Mouse (Mus musculus) T-helper 2 cell (primary cell): Measurements from ENCODE around the gene Pkp1.

Experiments
- in situ Hi-C: fragments of 300-600 bp; cut with MboI, MseI; formaldehyde crosslinking; loops from one replicate; pipeline ENCODE4 v1.15.1; 2025; ENCODE audit warnings: high pct_unique_total_duplicates

The Pkp1 gene

DNA sequence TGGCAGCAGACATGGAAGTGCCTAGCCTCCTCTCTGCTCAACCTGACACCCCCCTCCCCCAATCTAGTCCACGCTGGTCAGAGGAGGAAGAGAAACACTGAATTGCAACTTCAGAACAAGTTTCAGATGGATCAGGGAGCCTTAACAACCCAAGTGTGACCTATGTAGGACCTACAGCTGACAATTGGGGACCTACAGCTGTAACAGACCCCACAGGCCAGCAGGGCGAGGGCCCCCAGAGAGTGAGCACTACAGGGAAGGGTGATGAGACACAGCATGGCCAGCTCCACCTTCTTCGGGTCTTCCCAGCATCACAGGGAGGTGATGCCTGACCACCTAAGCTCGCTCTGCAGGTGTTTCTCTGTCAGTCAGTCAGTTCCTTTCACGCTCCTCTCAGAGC, 57.9 kb downstream of the Pkp1 start:
- in situ Hi-C loops: no loop called here

DNA sequence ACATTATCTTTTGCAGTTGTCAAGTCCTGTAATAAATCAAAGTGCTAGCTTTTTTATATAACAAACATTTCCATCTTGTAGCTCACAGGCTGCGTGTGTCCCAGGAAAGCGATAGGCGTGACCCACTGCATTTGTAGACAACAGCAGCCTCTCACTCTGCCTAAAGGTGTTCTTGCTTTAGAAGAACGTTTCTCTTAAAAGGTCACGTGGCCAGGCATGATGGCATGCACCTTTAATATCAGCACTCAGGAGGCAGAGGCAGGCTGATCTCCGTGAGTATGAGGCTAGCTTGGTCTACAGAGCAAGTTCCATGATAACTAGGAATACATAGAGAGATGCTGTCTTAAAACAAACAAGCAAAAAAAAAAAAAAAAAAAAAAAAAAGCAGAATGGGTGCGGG, 60.5 kb downstream of the Pkp1 start:
- in situ Hi-C loops: no loop called here

DNA sequence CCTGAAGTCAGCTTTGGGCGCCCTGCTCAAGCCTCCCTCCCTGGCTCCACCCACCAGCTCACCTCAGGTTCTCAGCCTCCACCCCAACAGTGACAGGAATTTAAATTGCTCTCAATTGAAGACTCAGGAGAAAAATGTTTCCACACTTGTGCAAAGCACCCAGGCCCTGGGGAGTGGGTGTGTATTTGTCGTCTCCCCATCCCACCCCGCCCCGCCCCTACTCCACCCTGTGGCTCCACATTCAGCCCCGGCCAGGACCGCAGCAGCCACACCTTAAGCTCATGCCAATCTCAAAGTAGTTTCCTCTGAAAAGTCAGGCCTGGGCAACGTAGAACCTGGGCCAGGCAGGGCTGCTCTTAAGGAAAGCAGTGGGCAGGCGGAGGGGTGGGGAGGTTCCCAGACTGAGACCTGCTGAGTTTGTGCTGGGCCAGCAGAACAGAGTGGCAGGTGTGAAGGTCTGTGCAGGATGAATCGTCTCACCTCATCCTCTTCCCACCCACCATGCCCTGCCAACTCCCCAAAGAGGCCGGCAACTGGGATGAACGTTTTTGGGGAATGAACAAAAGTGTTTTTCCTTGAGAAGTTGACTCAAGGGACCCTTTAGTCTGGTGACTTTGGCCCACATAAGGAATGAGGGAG, 61.8 kb downstream of the Pkp1 start:
- in situ Hi-C loops: no loop called here

DNA sequence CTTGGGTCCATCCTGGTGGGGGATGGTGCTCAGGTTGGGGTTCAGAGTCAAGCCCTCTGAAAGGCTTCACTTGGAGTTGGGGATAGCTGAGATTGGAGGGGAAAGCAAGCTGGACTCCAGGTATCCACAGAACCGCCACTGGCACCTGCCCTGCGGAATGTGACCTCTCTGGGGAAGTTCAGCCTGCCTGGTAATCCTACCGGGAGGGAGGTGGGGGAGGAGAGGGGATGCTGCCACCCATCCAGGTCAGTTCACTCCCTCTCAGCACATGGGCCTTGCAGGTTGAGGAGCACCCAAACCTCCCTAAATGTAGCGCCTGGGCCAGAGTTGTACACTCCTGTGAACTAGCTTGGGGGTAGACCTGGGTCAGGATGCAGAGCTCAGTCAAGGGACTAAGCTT, 62.9 kb downstream of the Pkp1 start:
- in situ Hi-C loops: no loop called here

DNA sequence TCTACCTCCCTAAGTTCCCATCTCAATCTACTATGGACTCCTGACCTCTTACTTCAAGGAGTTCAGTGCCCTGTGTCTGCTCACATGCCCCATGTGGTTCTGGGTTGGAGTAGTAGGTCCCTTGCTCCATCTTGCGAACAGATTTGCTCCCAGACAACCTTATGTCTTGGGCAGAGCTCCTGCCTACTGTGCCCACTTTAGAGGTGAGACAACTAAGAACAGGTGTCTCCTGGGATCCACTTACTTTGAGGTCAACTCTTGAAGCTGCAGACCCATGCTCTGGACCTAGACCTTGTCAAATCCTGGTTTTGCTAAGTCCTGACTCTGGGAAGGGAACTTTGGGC, 63.7 kb downstream of the Pkp1 start:
- in situ Hi-C loops: no loop called here

DNA sequence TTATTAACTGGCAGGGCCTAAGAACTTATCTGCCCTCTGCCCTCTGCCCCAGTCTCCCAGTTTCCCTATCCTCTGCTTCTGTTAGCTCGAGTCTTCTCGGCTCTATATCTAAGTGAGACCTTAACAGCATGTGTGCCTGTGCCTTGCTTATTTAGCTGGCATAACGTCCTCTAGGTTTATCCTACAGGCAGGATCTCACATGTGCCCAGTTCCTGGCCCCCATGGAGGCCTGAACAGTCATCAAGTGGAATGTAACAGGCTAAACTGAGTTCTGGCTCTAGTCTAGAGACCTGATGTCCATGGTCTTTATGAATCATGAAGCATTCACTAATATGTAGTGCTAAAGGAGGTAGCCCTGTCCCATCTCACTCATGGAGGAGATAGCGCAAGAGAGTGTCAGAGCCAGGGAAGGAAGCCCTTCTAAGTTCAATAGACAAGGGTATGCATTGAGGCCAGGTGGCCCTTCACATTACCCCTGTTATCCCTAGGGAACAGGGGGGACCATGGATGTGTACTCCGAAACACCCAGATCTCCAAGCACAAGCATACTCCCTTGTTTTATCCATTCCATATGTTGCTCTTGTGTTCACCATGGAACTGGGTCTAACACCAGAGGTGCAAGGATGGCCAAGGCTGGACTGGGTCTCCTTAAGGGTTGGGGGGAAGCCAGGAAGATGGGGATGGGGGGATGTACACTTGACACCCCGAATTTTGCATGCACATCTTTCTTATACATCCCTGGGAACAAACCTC, 64.2 kb downstream of the Pkp1 start:
- in situ Hi-C loops: no loop called here

DNA sequence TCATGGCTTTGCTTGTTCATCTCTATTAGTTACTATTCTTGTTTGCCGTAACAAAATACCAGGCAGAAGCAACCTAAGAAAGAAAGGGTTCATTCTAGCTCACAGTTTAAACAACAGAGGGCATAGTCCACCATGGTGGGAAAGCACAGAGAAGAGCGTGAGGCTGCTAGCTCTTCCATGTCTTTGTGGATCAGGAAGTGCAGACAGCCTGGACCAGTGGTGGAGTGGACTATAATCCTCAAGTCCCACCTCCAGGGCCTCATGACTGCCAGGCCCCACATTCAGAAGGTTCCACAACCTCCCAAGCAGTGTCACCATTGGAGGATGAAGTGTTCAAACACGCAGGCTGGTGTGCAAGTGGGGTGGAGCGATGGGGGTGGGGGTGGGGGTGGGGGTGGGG, 65.8 kb downstream of the Pkp1 start:
- in situ Hi-C loops: no loop called here

DNA sequence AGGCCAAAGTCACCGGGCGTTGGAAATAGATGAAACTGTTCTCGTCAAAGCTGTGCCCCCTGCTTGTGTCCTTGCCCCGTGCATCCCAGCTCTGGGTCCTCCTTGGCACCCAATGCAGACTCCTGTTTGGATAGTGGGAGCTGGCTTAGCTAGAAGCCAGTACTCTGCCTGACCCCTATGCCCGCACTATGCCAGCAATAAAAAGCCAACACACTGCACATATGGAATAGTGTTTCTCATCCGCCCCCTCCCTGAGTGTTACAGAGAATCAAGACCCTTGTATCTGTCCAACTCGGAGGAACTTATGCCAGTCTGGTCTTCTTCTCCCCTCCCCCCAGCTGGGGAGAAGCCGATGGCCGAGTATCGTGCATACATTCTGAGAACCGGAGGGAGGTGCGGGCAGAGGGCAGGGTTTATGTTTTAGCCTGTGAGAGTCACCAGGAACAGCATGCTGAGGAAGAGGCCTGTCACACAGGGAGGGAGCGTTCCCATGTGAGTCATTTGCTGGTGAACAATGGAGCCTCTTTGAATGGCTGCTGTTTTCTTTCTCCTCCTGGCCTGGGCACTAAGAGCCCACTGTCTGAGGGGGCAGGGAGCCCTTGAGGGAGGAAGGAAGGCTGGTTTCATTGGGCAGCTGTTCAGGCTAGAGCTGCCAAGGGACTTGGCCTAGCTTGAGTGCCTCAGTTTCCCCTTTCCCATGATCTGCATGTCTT, 66.8 kb downstream of the Pkp1 start:
- in situ Hi-C loops: no loop called here

DNA sequence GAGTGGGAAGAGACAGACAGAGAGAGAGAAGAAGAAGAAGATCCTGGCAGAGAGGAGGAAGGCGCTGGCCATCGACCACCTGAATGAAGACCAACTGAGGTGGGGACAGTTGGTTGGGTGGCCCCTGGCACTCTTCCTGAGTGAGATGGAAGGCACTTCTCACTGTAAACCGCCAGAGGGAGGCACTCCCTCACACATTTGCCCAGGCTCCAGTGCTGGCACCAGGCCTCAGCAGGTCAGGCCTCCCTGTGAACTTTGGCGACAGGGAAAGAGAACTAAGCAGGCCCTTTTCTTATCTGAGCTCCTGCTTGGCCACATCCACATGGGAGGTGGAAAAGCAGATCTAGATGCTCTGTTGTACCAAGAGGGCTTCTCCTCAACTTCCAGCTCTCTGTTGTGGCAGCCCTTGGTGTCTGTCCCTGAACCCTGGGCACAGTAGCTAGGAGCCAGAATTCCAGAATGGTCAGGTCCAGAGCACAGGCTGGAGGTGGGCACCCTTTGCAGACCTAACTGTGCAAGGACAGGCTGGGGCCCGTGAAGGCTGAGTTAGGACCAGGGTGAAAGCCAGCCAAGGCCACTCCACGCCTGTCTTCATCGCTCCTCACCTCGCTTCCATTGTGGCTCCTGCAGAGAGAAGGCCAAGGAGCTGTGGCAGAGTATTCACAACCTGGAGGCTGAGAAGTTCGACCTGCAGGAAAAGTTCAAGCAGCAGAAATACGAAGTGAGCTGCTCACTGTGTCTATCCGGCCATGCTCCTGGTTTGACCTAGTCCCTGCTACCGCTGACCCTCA, 68.1 kb downstream of the Pkp1 start:
- in situ Hi-C loops: no loop called here

DNA sequence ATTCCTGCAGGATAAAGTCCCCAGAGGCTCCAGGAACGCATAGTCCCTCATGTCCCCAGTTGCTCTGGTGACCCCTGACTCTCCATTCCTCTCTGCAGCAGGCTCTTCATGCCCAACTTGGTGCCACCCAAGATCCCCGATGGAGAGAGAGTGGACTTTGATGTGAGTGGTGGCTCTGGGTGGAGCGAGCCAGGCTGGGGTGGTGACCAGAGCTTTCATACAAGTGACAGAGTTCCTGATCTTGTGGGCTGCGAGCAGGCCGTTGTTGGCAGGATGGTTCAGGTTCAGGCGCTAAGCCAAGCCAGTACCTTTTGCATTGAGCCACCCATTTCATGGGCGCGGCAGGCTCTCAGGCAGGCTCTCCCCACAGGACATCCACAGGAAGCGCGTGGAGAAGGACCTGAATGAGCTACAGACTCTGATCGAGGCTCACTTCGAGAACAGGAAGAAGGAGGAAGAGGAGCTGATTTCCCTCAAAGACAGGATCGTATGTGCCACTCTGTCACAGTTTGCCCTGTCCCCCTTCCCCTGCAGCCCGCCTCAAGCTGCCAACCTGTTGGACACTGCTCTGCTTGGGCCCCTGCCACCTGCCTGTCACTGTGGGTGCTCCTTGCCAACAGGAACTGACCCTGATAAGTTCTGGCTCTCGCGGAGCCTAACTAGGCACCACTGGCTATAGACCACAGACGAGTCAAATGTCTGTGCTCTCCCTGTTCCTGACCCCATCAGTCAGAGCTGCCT, 71.2 kb downstream of the Pkp1 start:
- in situ Hi-C loops: no loop called here

DNA sequence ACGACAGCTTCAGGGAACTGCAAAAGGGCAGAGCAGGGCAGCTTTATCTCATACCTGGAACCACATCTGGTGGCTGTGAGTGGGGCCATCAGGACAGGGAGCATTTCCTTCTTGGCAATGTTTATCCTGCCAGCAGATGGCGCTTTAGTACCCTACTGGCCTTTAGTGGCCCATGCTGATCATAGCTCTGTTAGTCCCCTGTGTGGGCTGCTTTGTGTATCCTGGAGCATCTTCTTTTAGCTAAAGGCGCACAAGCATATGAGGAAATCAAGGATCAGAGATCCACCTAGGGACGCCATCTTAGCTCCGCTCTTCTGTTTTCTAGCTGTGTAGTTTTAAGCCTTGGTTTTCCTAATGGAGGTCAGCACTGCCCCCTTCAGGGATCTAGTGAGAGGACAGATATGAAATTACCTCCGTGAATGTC, 71.9 kb downstream of the Pkp1 start:
- in situ Hi-C loops: no loop called here

DNA sequence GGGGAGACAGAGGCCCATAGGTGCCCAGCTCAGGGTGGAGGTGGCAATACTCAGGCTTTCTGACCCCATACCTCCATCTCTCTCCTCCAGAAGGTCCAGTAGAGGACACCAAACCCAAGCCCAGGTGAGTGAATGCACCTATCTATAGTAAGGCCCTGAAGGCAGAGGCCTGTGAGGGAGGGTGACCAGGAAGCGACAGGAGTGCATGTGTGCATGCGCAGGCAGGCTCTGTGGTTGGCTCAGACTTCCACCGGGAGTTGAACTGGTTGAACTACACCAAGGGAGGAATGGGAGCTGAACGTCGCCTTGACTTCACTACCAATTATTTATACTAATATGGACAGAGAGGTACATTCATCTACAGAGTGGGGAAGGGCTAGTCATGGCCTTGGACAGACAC, 72.4 kb downstream of the Pkp1 start:
- in situ Hi-C loops: no loop called here

DNA sequence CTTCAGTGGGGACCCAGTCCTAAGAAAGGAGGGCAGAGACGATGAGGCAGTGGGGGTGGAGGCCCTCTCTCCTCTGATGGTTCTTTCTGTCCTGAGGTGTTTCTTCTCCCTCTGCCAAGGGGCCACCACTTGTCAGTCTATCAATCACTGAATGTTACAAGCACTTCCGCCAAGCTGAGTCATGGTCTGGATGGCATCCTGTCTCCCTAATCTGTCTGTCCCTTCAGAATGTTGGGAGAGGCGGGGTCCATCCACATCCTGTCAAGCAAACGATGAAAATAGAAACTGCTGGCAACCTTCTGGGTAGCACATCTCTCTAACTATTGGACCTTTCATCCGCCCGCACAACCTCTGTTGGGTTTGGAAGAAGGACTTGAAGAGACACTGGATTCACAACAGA, 74.5 kb downstream of the Pkp1 start:
- in situ Hi-C loops: no loop called here

DNA sequence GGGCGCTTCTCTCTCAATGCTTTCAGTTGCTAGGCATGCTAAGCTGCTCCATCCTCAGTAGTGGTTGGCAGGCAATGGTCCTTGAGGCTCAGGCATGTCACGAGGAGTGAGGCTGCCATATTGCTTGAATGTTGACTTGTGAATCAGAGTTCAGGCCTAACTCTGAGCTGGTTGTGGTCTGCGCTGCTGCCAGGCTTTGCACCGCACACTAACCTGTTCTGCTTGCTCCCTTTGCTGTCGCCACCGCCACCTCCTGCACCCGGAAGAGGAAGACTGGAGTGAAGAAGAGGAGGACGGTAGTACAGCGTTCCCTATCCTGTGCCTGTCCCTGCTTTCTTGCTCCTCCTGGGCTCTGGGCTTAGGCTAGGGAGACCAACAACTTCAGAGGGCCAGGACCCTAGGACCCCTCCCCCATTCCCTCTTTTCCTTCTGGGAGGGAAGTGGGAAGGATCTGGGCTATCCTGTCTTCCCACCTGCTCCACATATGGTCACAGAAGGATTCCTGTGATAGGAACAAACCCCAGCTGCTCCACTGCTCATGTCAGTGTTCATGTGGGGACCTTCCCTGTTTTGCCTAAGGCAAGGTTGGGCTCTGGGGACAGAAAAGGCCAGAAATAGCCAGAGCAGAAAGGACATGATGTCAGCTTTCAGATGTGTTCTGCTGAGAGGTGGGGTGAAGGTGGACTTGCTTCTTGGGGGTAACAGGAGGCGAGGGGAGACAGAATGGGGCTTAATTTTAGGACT, 75.3 kb downstream of the Pkp1 start:
- in situ Hi-C loops: no loop called here

DNA sequence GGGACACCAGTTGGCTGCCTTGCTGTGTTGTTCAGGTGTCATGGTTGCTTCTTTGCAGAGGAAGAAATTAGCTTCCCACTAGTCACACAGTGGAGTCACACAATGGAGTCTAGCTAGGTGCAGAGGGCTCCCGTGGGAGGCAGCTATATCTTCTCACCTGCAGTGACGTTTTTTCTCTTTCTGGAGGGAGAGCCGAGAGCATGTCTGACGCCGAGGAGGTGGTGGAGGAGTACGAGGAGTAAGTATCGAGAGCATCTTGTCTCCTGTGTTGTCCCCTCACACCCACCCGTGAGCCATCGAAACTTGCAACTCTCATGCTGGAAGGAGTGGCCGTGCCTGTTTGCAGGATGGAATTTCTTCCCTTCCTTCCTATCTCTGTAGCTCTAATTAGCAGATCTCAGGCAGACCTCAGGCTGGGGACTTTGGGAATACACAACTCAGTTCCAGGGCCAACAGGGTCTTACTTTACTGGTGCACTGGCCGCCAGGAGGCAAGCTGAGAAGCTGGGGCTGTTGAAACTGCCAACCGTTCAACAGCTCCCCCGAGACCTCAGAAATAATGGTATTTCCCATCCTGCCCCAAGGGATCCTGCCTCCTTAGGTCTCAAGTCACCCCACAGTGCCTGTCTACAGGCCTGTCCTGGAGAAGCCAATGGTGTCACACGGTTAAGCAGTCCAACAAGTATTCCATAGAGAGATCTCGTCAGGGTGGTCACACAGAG, 78.2 kb downstream of the Pkp1 start:
- in situ Hi-C loops: no loop called here

DNA sequence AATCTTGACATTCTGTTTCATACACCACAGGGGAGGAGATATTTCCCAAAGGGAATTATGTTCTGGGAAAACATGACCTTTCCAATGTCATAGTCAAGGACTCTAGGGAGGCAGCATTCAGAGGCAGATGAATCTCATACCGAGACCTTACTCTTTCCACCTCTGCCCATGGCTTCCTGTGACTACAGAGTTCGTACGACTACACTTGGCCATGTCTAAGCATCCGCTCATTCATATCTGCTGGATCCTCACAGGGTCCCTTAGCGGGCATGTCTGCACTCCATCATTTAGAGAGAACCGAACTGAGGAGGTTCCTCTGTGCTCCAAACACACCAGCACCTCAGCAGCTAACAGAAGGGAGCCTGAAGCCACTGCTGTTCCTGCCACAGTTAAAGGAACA, 79.9 kb downstream of the Pkp1 start:
- in situ Hi-C loops: no loop called here

DNA sequence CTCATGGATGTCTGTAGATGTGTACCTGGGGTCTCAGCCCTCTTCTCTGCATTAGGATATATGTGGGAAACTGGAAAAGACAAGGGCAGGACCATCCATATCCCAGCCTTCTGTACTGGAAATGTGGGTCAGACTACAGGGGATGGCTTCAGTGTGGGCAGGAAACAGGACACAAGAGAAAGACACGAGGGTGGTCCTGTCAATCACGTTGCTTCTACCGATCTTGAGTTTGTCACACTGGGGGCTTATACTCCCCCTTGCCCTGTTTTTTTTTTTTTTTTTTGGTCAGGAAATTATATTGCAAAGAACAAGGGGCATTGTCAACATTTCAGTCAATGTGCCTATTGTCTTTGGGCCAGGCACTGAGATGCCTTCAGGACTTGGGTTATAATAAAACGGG, 80.4 kb downstream of the Pkp1 start:
- in situ Hi-C loops: no loop called here

DNA sequence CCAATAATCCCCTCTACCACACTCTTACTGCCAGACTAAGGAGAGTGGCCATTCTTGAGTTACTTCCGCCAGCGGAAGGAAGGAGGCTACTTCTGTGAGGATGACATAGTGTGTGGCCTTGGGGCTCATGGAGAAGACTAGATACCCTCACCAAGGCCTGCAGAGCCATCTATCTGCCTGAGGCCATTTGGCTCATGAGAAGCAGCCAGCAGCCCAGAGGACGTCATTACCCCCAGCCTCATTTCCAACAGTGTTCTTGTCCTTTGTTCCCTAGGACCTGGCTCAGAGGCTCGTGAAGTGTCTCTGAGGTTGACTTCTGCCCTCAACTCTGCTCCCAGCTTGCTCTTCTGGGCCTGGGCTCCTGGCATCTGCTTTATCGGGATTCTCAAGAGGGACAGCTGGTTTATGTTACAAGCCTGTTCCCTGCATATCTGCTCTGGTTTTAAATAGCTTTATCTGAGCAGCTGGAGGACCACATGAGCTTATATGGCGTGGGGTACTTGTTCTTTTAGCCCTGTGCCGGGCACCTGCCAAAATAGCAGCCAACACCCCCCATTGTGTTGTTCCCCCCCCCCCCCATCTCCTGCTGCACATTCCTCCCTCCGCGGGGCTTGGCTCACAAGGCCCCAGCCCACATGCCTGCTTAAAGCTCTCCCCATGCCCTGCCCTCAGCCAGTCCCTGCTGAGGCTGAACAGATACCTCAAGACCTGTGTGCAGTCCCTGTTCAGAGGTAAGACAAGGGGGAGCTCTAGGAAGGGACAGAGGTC, 83.1 kb downstream of the Pkp1 start, which contains the start of gene Tnnt2:
TSS of gene Tnnt2 (plus strand) at position 639 of the 768 bp plus-strand sequence.
- in situ Hi-C loops: no loop called here

DNA sequence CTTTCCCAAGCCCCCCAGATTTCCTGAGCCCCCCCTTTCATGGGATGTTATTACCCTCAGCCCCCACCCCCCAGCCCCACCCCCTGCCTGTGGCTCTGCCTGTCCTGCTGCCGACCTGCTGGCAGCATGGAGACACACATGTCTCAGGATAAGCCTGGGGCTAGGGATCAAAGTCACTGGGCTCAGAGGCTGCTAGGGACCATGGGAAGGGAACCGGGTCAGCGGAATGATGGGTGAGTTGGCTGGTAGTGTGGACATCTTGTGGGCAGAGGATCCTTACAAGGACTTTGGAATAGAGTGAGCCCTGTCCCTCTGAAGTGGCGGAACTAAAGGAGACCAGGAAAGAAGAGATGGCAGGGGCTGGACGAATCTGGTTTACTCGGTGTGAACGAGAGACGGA, 84.0 kb downstream of the Pkp1 start:
- in situ Hi-C loops: no loop called here
